Mouse (Mus musculus): ENCODE results near the gene Elf5. TPM values are rescaled to one million over a fixed set of nuclear protein-coding genes. Genes with fewer than 3 reads are reported as not detected.

Elf5 gene
- polyA plus RNA-seq, 1 experiment from 2014 or later, result 14.2 TPM

DNA sequence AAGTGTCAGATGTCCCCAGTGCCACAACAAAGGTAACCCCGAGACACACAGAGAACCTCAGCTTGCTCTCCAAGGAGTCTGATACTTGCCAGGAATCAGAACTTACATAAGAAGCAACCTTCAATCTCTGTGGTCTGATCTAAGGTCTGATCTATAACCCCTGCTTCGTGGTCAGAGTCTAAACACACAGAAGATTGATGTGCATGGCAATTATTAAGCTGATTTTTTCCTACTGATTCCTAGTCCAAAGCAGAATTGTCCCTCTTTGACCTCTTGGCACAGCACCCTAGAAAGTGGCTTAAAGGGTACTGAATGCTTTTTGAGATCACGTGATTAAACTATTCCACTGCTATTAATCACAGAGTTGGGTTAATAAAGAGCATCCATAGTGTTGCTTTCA is 54.8 kb downstream of the Elf5 start:
- Histone ChIP-seq H3K9ac (ENCODE audit: low read length) (no peak overlapping the region), H3K27me3 (ENCODE audit: control insufficient read depth, insufficient read depth, low read length) (no peaks in the 10 kb centered on the region), H3K4me2 (replicated peaks; ENCODE audit: low read depth) (no peak overlapping the region), H3K27ac (replicated peaks) (no peak overlapping the region), H3K4me3 (ENCODE audit: low read depth, low read length) (no peak overlapping the region), H3K36me3 (ENCODE audit: control insufficient read depth, insufficient read depth, low read length) (peaks cover 26% of the 10 kb centered on the region), H3K9me3 (ENCODE audit: control insufficient read depth, low read length) (no peaks in the 10 kb centered on the region), H3K4me1 (replicated peaks; ENCODE audit: control insufficient read depth, insufficient read depth) (no peaks in the 10 kb centered on the region)
- TF ChIP-seq EP300 (optimal IDR thresholded peaks at IDR 0.05) (no peak), CTCF (IDR thresholded peaks at IDR 0.05; ENCODE audit: low read depth) (no peak)
- ATAC-seq (ENCODE audit: low FRiP score, low TSS enrichment), result no peak
- no peak for DNase-seq (ENCODE audit: low spot score)
- WGBS, result 64% methylated on average over 3 of the region's 3 CpGs

DNA sequence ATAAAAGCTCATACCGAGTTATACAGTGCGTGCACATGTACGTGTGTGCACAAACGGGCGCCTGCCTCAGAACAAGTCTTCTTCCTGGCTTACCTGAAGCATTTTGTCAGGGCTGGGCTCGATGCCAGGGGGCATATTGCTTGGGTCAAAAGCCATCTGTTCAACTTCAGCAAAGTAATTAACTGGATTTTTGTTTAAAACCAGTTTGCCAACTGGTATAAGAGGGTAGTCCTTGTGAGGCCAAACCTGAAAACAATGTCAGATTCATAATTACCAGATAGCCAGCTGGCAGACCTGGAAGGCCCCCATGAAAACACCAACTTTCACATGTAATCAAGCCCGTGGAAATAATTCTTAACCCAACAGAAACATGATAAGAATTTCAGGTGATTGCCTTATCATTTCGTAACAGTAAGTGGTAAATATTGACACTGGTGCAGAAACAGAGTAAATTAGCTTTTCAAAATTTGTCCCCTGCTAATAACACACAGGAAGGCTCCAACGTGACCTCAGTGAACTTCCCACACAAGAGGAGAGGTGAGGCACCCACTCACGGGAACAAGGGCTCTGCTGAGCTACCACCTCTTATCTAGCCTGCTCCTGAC is 55.6 kb downstream of the Elf5 start:
- no peak overlapping the region for H3K4me2 ChIP-seq (replicated peaks; ENCODE audit: low read depth)
- H3K9ac ChIP-seq (ENCODE audit: low read length), result no peak overlapping the region
- no peaks in the 10 kb centered on the region for H3K4me1 ChIP-seq (replicated peaks; ENCODE audit: control insufficient read depth, insufficient read depth)
- peak; percentile 86 for DNase-seq (ENCODE audit: low spot score)
- H3K27ac ChIP-seq (replicated peaks), result no peak overlapping the region
- TF ChIP-seq EP300 (optimal IDR thresholded peaks at IDR 0.05), result no peak
- no peak for TF ChIP-seq CTCF (IDR thresholded peaks at IDR 0.05; ENCODE audit: low read depth)
- no peaks in the 10 kb centered on the region for H3K9me3 ChIP-seq (ENCODE audit: control insufficient read depth, low read length)
- 53% methylated on average over 10 of the region's 10 CpGs for WGBS
- ATAC-seq (ENCODE audit: low FRiP score, low TSS enrichment), result peak; percentile 81
- H3K4me3 ChIP-seq (ENCODE audit: low read depth, low read length), result no peak overlapping the region
- H3K36me3 ChIP-seq (ENCODE audit: control insufficient read depth, insufficient read depth, low read length), result peaks cover 30% of the 10 kb centered on the region
- no peaks in the 10 kb centered on the region for H3K27me3 ChIP-seq (ENCODE audit: control insufficient read depth, insufficient read depth, low read length)

DNA sequence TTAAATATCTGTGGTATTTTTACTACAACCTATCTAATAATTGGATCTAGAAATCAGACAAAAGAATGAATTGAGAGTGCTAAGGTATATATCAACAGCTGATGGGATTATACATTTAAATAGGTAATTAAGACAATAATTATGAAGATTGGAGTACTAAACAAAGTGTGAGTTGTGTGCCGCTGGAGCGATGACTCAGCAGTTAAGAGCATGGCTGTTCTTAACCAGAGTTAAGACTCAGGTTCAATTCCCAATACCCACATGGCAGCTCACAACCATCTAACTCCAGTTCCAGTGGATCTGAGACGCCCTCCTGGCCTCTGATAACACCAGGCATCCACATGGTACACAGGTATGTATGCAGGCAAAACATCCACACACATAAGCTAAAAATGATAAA is 61.9 kb downstream of the Elf5 start:
- ATAC-seq (ENCODE audit: low FRiP score, low TSS enrichment) (no peak), DNase-seq (ENCODE audit: low spot score) (no peak)
- H3K27ac ChIP-seq (replicated peaks), result no peak overlapping the region
- H3K27me3 ChIP-seq (ENCODE audit: control insufficient read depth, insufficient read depth, low read length), result no peaks in the 10 kb centered on the region
- H3K36me3 ChIP-seq (ENCODE audit: control insufficient read depth, insufficient read depth, low read length), result peaks cover 27% of the 10 kb centered on the region
- H3K4me2 ChIP-seq (replicated peaks; ENCODE audit: low read depth), result no peak overlapping the region
- H3K4me1 ChIP-seq (replicated peaks; ENCODE audit: control insufficient read depth, insufficient read depth), result no peaks in the 10 kb centered on the region
- TF ChIP-seq CTCF (IDR thresholded peaks at IDR 0.05; ENCODE audit: low read depth) (no peak), EP300 (optimal IDR thresholded peaks at IDR 0.05) (no peak)
- 96% methylated on average over 3 of the region's 3 CpGs for WGBS
- no peak overlapping the region for H3K9ac ChIP-seq (ENCODE audit: low read length)
- H3K4me3 ChIP-seq (ENCODE audit: low read depth, low read length), result no peak overlapping the region
- H3K9me3 ChIP-seq (ENCODE audit: control insufficient read depth, low read length), result no peaks in the 10 kb centered on the region

DNA sequence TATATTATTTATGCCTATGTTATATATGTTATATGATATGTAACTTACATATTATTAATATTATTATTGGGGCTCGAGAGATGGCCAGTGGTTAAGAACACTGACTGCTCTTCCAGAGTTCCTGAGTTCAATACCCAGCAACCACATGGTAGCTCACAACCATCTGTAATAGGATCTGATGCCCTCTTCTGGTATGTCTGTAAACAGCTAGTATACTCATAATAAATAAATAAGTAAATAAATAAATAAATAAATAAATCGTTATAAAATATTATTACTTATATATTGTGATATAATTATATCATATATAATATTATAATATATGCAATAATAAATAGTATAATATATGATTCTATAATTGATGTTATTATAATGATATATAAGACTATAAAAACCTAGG is 64.7 kb downstream of the Elf5 start:
- TF ChIP-seq CTCF (IDR thresholded peaks at IDR 0.05; ENCODE audit: low read depth), result no peak
- no peak for TF ChIP-seq EP300 (optimal IDR thresholded peaks at IDR 0.05)
- Histone ChIP-seq H3K36me3 (ENCODE audit: control insufficient read depth, insufficient read depth, low read length) (peaks cover 19% of the 10 kb centered on the region), H3K4me3 (ENCODE audit: low read depth, low read length) (no peak overlapping the region), H3K27ac (replicated peaks) (no peak overlapping the region), H3K4me1 (replicated peaks; ENCODE audit: control insufficient read depth, insufficient read depth) (no peaks in the 10 kb centered on the region), H3K4me2 (replicated peaks; ENCODE audit: low read depth) (no peak overlapping the region), H3K9ac (ENCODE audit: low read length) (no peak overlapping the region), H3K27me3 (ENCODE audit: control insufficient read depth, insufficient read depth, low read length) (no peaks in the 10 kb centered on the region), H3K9me3 (ENCODE audit: control insufficient read depth, low read length) (no peaks in the 10 kb centered on the region)
- DNase-seq (ENCODE audit: low spot score) (no peak), ATAC-seq (ENCODE audit: low FRiP score, low TSS enrichment) (no peak)
- WGBS, result 90% methylated on average over 2 of the region's 2 CpGs

DNA sequence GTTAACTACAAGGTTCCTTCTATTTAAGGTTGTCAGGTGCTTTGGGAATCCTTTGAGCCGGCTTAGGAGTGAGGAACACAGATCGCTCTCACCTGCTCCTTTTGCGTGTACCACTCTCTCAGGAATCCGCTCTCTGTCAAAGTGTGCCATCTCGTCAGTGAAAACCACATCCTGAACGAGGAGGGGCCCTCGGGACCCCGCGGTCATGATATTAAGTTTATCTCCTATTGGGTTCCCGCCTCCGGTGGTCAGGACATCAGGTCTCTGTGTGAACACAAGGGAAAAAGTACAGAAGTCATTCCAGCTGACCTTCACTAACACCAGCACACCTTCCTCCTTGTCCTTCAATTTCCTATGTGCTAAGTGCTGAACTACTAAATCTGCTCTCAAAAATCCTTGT is 65.2 kb downstream of the Elf5 start:
- ATAC-seq (ENCODE audit: low FRiP score, low TSS enrichment) (peak; percentile 38; the same call in 1 of the 2 replicates), DNase-seq (ENCODE audit: low spot score) (no peak)
- peaks cover 14% of the 10 kb centered on the region; the same call in 1 of the 2 replicates for H3K36me3 ChIP-seq (ENCODE audit: control insufficient read depth, insufficient read depth, low read length)
- 93% methylated on average over 11 of the region's 11 CpGs for WGBS
- no peak overlapping the region for H3K27ac ChIP-seq (replicated peaks)
- H3K9ac ChIP-seq (ENCODE audit: low read length), result no peak overlapping the region
- no peak for TF ChIP-seq CTCF (IDR thresholded peaks at IDR 0.05; ENCODE audit: low read depth)
- TF ChIP-seq EP300 (optimal IDR thresholded peaks at IDR 0.05), result no peak
- no peaks in the 10 kb centered on the region for H3K27me3 ChIP-seq (ENCODE audit: control insufficient read depth, insufficient read depth, low read length)
- H3K4me3 ChIP-seq (ENCODE audit: low read depth, low read length), result no peak overlapping the region
- no peaks in the 10 kb centered on the region for H3K4me1 ChIP-seq (replicated peaks; ENCODE audit: control insufficient read depth, insufficient read depth)
- no peaks in the 10 kb centered on the region for H3K9me3 ChIP-seq (ENCODE audit: control insufficient read depth, low read length)
- H3K4me2 ChIP-seq (replicated peaks; ENCODE audit: low read depth), result no peak overlapping the region

DNA sequence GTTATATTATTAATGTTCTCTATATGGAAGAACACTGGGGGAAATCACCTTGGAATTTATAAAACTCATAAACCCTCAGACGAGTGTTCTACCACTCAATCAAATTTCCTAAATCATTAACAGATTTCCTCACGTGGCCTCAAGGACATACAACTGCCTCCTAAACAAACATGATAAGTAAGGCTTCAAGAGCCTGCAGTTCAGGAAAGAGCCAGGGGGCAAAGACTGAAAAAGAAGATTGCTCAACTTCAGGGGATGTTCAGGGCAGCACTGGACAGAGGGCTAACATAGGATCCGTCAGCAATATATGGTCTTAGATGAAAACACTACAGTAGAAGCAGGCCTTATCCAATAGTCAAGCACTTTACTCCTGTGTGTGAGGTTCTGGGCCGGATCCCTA is 66.0 kb downstream of the Elf5 start:
- TF ChIP-seq EP300 (optimal IDR thresholded peaks at IDR 0.05) (no peak), CTCF (IDR thresholded peaks at IDR 0.05; ENCODE audit: low read depth) (no peak)
- H3K4me3 ChIP-seq (ENCODE audit: low read depth, low read length), result no peak overlapping the region
- ATAC-seq (ENCODE audit: low FRiP score, low TSS enrichment), result no peak
- H3K9me3 ChIP-seq (ENCODE audit: control insufficient read depth, low read length), result no peaks in the 10 kb centered on the region
- 60% methylated on average over 4 of the region's 4 CpGs for WGBS
- no peaks in the 10 kb centered on the region for H3K27me3 ChIP-seq (ENCODE audit: control insufficient read depth, insufficient read depth, low read length)
- H3K4me2 ChIP-seq (replicated peaks; ENCODE audit: low read depth), result no peak overlapping the region
- peaks cover 14% of the 10 kb centered on the region; the same call in 1 of the 2 replicates for H3K36me3 ChIP-seq (ENCODE audit: control insufficient read depth, insufficient read depth, low read length)
- no peak for DNase-seq (ENCODE audit: low spot score)
- H3K27ac ChIP-seq (replicated peaks), result no peak overlapping the region
- no peak overlapping the region for H3K9ac ChIP-seq (ENCODE audit: low read length)
- H3K4me1 ChIP-seq (replicated peaks; ENCODE audit: control insufficient read depth, insufficient read depth), result no peaks in the 10 kb centered on the region

Measured in stomach, postnatal 0 days (tissue).